Mouse (Mus musculus) stomach, embryonic 15.5 days (tissue): ENCODE measurements around the gene Casp4. TPM values are rescaled to one million over a fixed set of nuclear protein-coding genes. Genes with fewer than 3 reads are reported as not detected.

Source experiments
- ATAC-seq: fragments of 200-750 bp; cut with Nextera tagmentation; 2 replicates; pipeline ENCODE4 v1.8.0; 2017; ENCODE audit warnings: low read depth, moderate number of reproducible peaks, moderate TSS enrichment; ENCODE audit not compliant: insufficient read depth, low FRiP score
- H3K27ac ChIP-seq: fragments of 300-500 bp; sonication (generic); 2 replicates; pipeline ENCODE4 v1.5.1; 2015; ENCODE audit warnings: mild to moderate bottlenecking, inconsistent platforms
- H3K27me3 ChIP-seq: fragments of 300-500 bp; sonication (generic); replicated peaks from 2 replicates; pipeline ENCODE4 v1.6.1; 2015; ENCODE audit warnings: inconsistent platforms
- H3K36me3 ChIP-seq: fragments of 300-500 bp; sonication (generic); 2 replicates; pipeline ENCODE4 v1.6.1; 2015; ENCODE audit warnings: inconsistent platforms
- H3K4me1 ChIP-seq: fragments of 300-500 bp; sonication (generic); 2 replicates; pipeline ENCODE4 v1.6.1; 2015; ENCODE audit warnings: inconsistent platforms
- H3K4me2 ChIP-seq: fragments of 300-500 bp; sonication (generic); 2 replicates; pipeline ENCODE4 v1.6.1; 2015; ENCODE audit warnings: mild to moderate bottlenecking, inconsistent platforms
- H3K4me3 ChIP-seq: fragments of 300-500 bp; sonication (generic); replicated peaks from 2 replicates; pipeline ENCODE4 v1.5.1; 2015; ENCODE audit warnings: inconsistent platforms
- H3K9ac ChIP-seq: fragments of 300-500 bp; sonication (generic); 2 replicates; pipeline ENCODE4 v1.6.1; 2015; ENCODE audit warnings: inconsistent platforms
- H3K9me3 ChIP-seq: fragments of 300-500 bp; sonication (generic); 2 replicates; pipeline ENCODE4 v1.6.1; 2016; ENCODE audit warnings: inconsistent platforms
- WGBS: fragments of 180-500 bp; shearing (Covaris S2); methylation state at CpG from one replicate; pipeline ENCODE4 v1.1.7; 2015; 5-methylcytosine and 5-hydroxymethylcytosine counted together
- polyA plus RNA-seq: library from polyadenylated mRNA; unstranded; fragments of >200 nt; fragmentation: Nextera tagmentation; extraction: Ambion mirVana; gene quantifications from 2 replicates; pipeline ENCODE4 v1.2.1, GENCODE M21; 2015

The Casp4 gene
- polyA plus RNA-seq, 1 experiment from 2014 or later, result 2.0 TPM

GRCm38 (mm10) chr9:5328204-5328603 is 19.6 kb downstream of the Casp4 start:
- no peak overlapping the region for H3K4me3 ChIP-seq
- 68% methylated on average over 3 of the region's 3 CpGs for WGBS

GRCm38 (mm10) chr9:5332441-5332840 is 23.8 kb downstream of the Casp4 start:
- peak; percentile 56; the same call in 1 of the 2 replicates for ATAC-seq

More at GRCm38 (mm10) chr9:5328204-5328603, 19.6 kb downstream of the Casp4 start:
- ATAC-seq, result no peak
- Histone ChIP-seq H3K36me3 (no peaks in the 10 kb centered on the region), H3K4me2 (no peak overlapping the region), H3K4me1 (no peaks in the 10 kb centered on the region), H3K9me3 (no peaks in the 10 kb centered on the region), H3K27ac (no peak overlapping the region), H3K27me3 (no peaks in the 10 kb centered on the region), H3K9ac (no peak overlapping the region)

GRCm38 (mm10) chr9:5333422-5333821 is 24.8 kb downstream of the Casp4 start:
- no peak for ATAC-seq
- no peaks in the 10 kb centered on the region for H3K4me1 ChIP-seq
- no peaks in the 10 kb centered on the region for H3K36me3 ChIP-seq
- no peaks in the 10 kb centered on the region for H3K27me3 ChIP-seq
- no peaks in the 10 kb centered on the region for H3K9me3 ChIP-seq
- WGBS, result 89% methylated on average over 1 of the region's 1 CpGs
- H3K9ac ChIP-seq, result no peak overlapping the region
- H3K4me2 ChIP-seq, result no peak overlapping the region
- no peak overlapping the region for H3K4me3 ChIP-seq
- no peak overlapping the region for H3K27ac ChIP-seq

More at GRCm38 (mm10) chr9:5332441-5332840, 23.8 kb downstream of the Casp4 start:
- no peak overlapping the region for H3K4me3 ChIP-seq
- H3K9me3 ChIP-seq, result no peaks in the 10 kb centered on the region
- no peak overlapping the region for H3K4me2 ChIP-seq
- no peak overlapping the region for H3K27ac ChIP-seq
- no peaks in the 10 kb centered on the region for H3K36me3 ChIP-seq
- H3K27me3 ChIP-seq, result no peaks in the 10 kb centered on the region
- no peak overlapping the region for H3K9ac ChIP-seq
- no peaks in the 10 kb centered on the region for H3K4me1 ChIP-seq

GRCm38 (mm10) chr9:5343092-5343491 is 34.5 kb downstream of the Casp4 start:
- no peak for ATAC-seq
- Histone ChIP-seq H3K4me2 (no peak overlapping the region), H3K9me3 (no peaks in the 10 kb centered on the region), H3K36me3 (no peaks in the 10 kb centered on the region), H3K4me1 (no peaks in the 10 kb centered on the region), H3K9ac (no peak overlapping the region), H3K27me3 (no peaks in the 10 kb centered on the region), H3K27ac (no peak overlapping the region), H3K4me3 (no peak overlapping the region)
- 83% methylated on average over 1 of the region's 1 CpGs for WGBS

- Histone ChIP-seq H3K4me1 (no peaks in the 10 kb centered on the region), H3K9me3 (no peaks in the 10 kb centered on the region), H3K27ac (no peak overlapping the region), H3K36me3 (no peaks in the 10 kb centered on the region), H3K4me2 (no peak overlapping the region), H3K27me3 (no peaks in the 10 kb centered on the region), H3K4me3 (no peak overlapping the region), H3K9ac (no peak overlapping the region)
- 87% methylated on average over 4 of the region's 4 CpGs for WGBS
- ATAC-seq, result no peak
These were observed 35.5 kb downstream of the Casp4 start for GRCm38 (mm10) chr9:5344090-5344489.

GRCm38 (mm10) chr9:5345291-5345898 is 36.8 kb downstream of the Casp4 start, which contains the start of gene Casp12:
Gene Casp12, plus strand, starts transcription at chr9:5345430.
- H3K4me3 ChIP-seq, result peak within 1 kb of the TSS; percentile 16; the same call in 1 of the 2 replicates
- ATAC-seq, result no peak; the same call in 1 of the 2 replicates
- 22% methylated on average over 4 of the region's 4 CpGs for WGBS

GRCm38 (mm10) chr9:5347381-5347780 is 38.8 kb downstream of the Casp4 start:
- Histone ChIP-seq H3K9me3 (no peaks in the 10 kb centered on the region), H3K36me3 (no peaks in the 10 kb centered on the region), H3K4me3 (no peak overlapping the region), H3K9ac (no peak overlapping the region), H3K4me2 (no peak overlapping the region), H3K4me1 (no peaks in the 10 kb centered on the region), H3K27ac (no peak overlapping the region), H3K27me3 (no peaks in the 10 kb centered on the region)
- no peak for ATAC-seq
- 74% methylated on average over 4 of the region's 4 CpGs for WGBS

More at GRCm38 (mm10) chr9:5345291-5345898, 36.8 kb downstream of the Casp4 start, which contains the start of gene Casp12:
- Histone ChIP-seq H3K27me3 (no peaks in the 10 kb centered on the region), H3K9me3 (no peaks in the 10 kb centered on the region), H3K36me3 (no peaks in the 10 kb centered on the region), H3K9ac (no peak within 1 kb of the TSS), H3K27ac (peak within 1 kb of the TSS; percentile 65; the same call in 1 of the 2 replicates), H3K4me1 (no peaks in the 10 kb centered on the region), H3K4me2 (peak within 1 kb of the TSS; percentile 25)

GRCm38 (mm10) chr9:5353673-5354072 is 45.0 kb downstream of the Casp4 start:
- 81% methylated on average over 2 of the region's 2 CpGs for WGBS
- H3K4me1 ChIP-seq, result no peaks in the 10 kb centered on the region
- H3K4me3 ChIP-seq, result no peak overlapping the region
- H3K9ac ChIP-seq, result no peak overlapping the region
- H3K36me3 ChIP-seq, result no peaks in the 10 kb centered on the region
- no peak for ATAC-seq
- H3K27ac ChIP-seq, result no peak overlapping the region
- no peak overlapping the region for H3K4me2 ChIP-seq
- no peaks in the 10 kb centered on the region for H3K27me3 ChIP-seq
- H3K9me3 ChIP-seq, result no peaks in the 10 kb centered on the region

- Histone ChIP-seq H3K4me3 (no peak overlapping the region), H3K27me3 (no peaks in the 10 kb centered on the region), H3K9me3 (no peaks in the 10 kb centered on the region), H3K27ac (no peak overlapping the region), H3K9ac (no peak overlapping the region), H3K4me2 (no peak overlapping the region), H3K4me1 (no peaks in the 10 kb centered on the region), H3K36me3 (no peaks in the 10 kb centered on the region)
- ATAC-seq, result no peak
These were observed 48.2 kb downstream of the Casp4 start for GRCm38 (mm10) chr9:5356801-5357200.

Other genes starting within 250 kb of the Casp4 start
- gene Casp1, start 10.3 kb upstream of the Casp4 start, polyA plus RNA-seq, result 2.7 and 2.8 TPM in 2 replicates
- gene Casp12, start 36.6 kb downstream of the Casp4 start, polyA plus RNA-seq, result 6.5 and 7.7 TPM in 2 replicates